In the genomic region with DNA sequence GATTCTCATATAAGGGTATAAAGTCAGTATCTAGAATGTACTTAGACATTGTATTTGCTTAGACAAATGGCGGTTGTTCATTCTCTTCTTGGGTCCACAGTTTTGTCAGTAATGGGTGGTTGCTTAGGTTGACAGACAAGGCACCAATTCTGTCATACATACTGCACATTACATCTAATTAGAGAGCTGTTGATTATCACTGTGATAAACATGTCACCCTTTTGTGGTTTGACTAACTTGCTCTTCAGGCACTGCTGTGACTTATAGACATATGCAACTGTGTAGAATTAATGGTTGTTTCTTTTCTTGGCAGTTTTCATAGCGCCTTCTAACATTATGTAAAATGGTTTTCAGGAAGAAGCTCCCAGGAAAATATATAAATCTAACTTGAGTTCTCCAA, we compare ENCODE assay signal across 17 mouse cellular contexts.
A peak's percentile ranks its signal among the peaks of the same experiment; 100 is the strongest.
DNase-seq lines count a peak whose midpoint lies in the region; ATAC-seq and TF ChIP-seq lines count a peak whose summit lies in the region.
"Had no signal": no experiment of that assay in that cellular context is flagged by ENCODE, and none has a peak within 500 bp of the region (broad histone marks: within the 10 kb centered on the region; RNA-seq: fewer than 3 reads in every experiment).

No protein-coding gene starts in this region.

- no peak for TF ChIP-seq CTCF in brain, embryonic 14.5 days (IDR thresholded peaks at IDR 0.05; ENCODE audit: borderline replicate concordance, extremely low read depth, insufficient read depth, insufficient read length)

- H3K9ac ChIP-seq in forebrain, embryonic 13.5 days: no peak overlapping the region
- no peak overlapping the region for H3K9ac ChIP-seq in forebrain, embryonic 11.5 days (ENCODE audit: low read length)
- no peak overlapping the region for H3K9ac ChIP-seq in forebrain, embryonic 15.5 days (replicated peaks)
- H3K9ac ChIP-seq: embryonic facial prominence, embryonic 12.5 days had no signal

- no peak overlapping the region for H3K27ac ChIP-seq in forebrain, embryonic 13.5 days
- H3K27ac ChIP-seq in forebrain, embryonic 11.5 days (ENCODE audit: low read depth, low read length): no peak overlapping the region
- H3K27ac ChIP-seq in forebrain, embryonic 15.5 days (replicated peaks): no peak overlapping the region
- H3K27ac ChIP-seq: embryonic facial prominence, embryonic 10.5 days; embryonic facial prominence, embryonic 12.5 days had no signal

- TF ChIP-seq POLR2A in brain, embryonic 14.5 days (IDR thresholded peaks at IDR 0.05; ENCODE audit: borderline replicate concordance, extremely low read depth, insufficient read depth, insufficient read length, poor library complexity, severe bottlenecking): no peak

- H3K36me3 ChIP-seq in forebrain, embryonic 13.5 days (ENCODE audit: poor library complexity, severe bottlenecking): no peaks in the 10 kb centered on the region
- no peaks in the 10 kb centered on the region for H3K36me3 ChIP-seq in forebrain, embryonic 11.5 days (ENCODE audit: control insufficient read depth, insufficient read depth, low read length)
- H3K36me3 ChIP-seq in forebrain, embryonic 15.5 days: no peaks in the 10 kb centered on the region
- H3K36me3 ChIP-seq: embryonic facial prominence, embryonic 10.5 days; embryonic facial prominence, embryonic 12.5 days had no signal

- no peaks in the 10 kb centered on the region for H3K9me3 ChIP-seq in forebrain, embryonic 13.5 days (replicated peaks)
- no peaks in the 10 kb centered on the region for H3K9me3 ChIP-seq in forebrain, embryonic 11.5 days (ENCODE audit: control insufficient read depth, low read length)
- no peaks in the 10 kb centered on the region for H3K9me3 ChIP-seq in forebrain, embryonic 15.5 days
- H3K9me3 ChIP-seq: embryonic facial prominence, embryonic 10.5 days; embryonic facial prominence, embryonic 12.5 days had no signal

- DNase-seq in forebrain, embryonic 11.5 days (ENCODE audit: low spot score): no peak
- peak; percentile 74 for DNase-seq in brain, embryonic 14.5 days (ENCODE audit: low read depth)
- DNase-seq in right cerebral cortex, postnatal 36 days (ENCODE audit: low spot score in 2 of 2): no peak
- DNase-seq: adrenal gland, adult 2 months; adrenal gland, postnatal 10 days; adrenal gland, postnatal 25 days; cerebellum, adult 11-12 months; cerebellum, adult 2 months; cerebellum, adult 9-10 months; cerebellum, postnatal 10 days; cerebellum, postnatal 25 days had no signal

- no peak overlapping the region for H3K4me3 ChIP-seq in forebrain, embryonic 13.5 days
- no peak overlapping the region for H3K4me3 ChIP-seq in forebrain, embryonic 11.5 days (ENCODE audit: low read depth, low read length)
- H3K4me3 ChIP-seq in forebrain, embryonic 15.5 days: no peak overlapping the region
- H3K4me3 ChIP-seq: embryonic facial prominence, embryonic 10.5 days; embryonic facial prominence, embryonic 12.5 days; erythroblast, embryonic 14.5 days had no signal

- no peak overlapping the region for H3K4me2 ChIP-seq in forebrain, embryonic 13.5 days
- no peak overlapping the region for H3K4me2 ChIP-seq in forebrain, embryonic 11.5 days (ENCODE audit: low read depth, low read length, severe bottlenecking)
- no peak overlapping the region for H3K4me2 ChIP-seq in forebrain, embryonic 15.5 days (replicated peaks)
- H3K4me2 ChIP-seq: embryonic facial prominence, embryonic 12.5 days had no signal

- peaks cover 5% of the 10 kb centered on the region; the same call in 1 of the 2 replicates for H3K4me1 ChIP-seq in forebrain, embryonic 13.5 days
- H3K4me1 ChIP-seq in forebrain, embryonic 11.5 days (replicated peaks; ENCODE audit: control insufficient read depth, insufficient read depth, low read length): no peaks in the 10 kb centered on the region
- H3K4me1 ChIP-seq in forebrain, embryonic 15.5 days: peaks cover 6% of the 10 kb centered on the region
- H3K4me1 ChIP-seq: embryonic facial prominence, embryonic 10.5 days; embryonic facial prominence, embryonic 12.5 days had no signal

- no peaks in the 10 kb centered on the region for H3K27me3 ChIP-seq in forebrain, embryonic 13.5 days
- no peaks in the 10 kb centered on the region for H3K27me3 ChIP-seq in forebrain, embryonic 11.5 days (ENCODE audit: control insufficient read depth, insufficient read depth, low read length)
- H3K27me3 ChIP-seq in forebrain, embryonic 15.5 days: no peaks in the 10 kb centered on the region
- H3K27me3 ChIP-seq: embryonic facial prominence, embryonic 12.5 days had no signal

- ATAC-seq in forebrain, embryonic 13.5 days: peak; percentile 76
- ATAC-seq in forebrain, embryonic 11.5 days (replicated peaks; ENCODE audit: low FRiP score): no peak
- ATAC-seq in forebrain, embryonic 15.5 days (replicated peaks): peak; percentile 56; the same call in 1 of the 2 replicates
- no peak for ATAC-seq in erythroblast, adult 5-6 weeks (replicated peaks; ENCODE audit: low FRiP score, poor library complexity, severe bottlenecking)

- 77% methylated on average over 2 of the region's 2 CpGs for WGBS in forebrain, embryonic 13.5 days
- WGBS in forebrain, embryonic 11.5 days: 88% methylated on average over 2 of the region's 2 CpGs
- WGBS in forebrain, embryonic 15.5 days: 52% methylated on average over 2 of the region's 2 CpGs

Comparison
In these comparisons a context has a peak if more than half of its experiments do, and no peak if none do; other contexts are left out.
1. ATAC-seq: peak in forebrain, embryonic 13.5 days (single experiment) and forebrain, embryonic 15.5 days (single experiment); none in forebrain, embryonic 11.5 days (single experiment) and erythroblast, adult 5-6 weeks (single experiment).